Mouse (Mus musculus) thymus, adult 2 months (tissue): ENCODE measurements around the gene Actr1a.

Experiments
- CTCF ChIP-seq: fragments of 200-500 bp; IDR thresholded peaks from 2 replicates; pipeline ENCODE4 v1.5.1; 2012; ENCODE audit warnings: mild to moderate bottlenecking, control low read depth, low read length, moderate library complexity, borderline replicate concordance; ENCODE audit not compliant: control insufficient read depth, poor library complexity, insufficient read depth; ENCODE audit errors: extremely low read depth
- POLR2A ChIP-seq: fragments of 200-500 bp; IDR thresholded peaks from 2 replicates; pipeline ENCODE4 v1.6.1; 2012; ENCODE audit warnings: mild to moderate bottlenecking, low read length, control low read depth, moderate library complexity; ENCODE audit not compliant: control insufficient read depth, poor library complexity, insufficient read depth; ENCODE audit errors: extremely low read depth

- TF ChIP-seq POLR2A (no peak), CTCF (no peak)
Observed at GRCm38 (mm10) chr19:46433712-46434111, 38.2 kb upstream of the Actr1a start.
